Mouse (Mus musculus) E14TG2a.4 (cell line): ENCODE data around the gene Sepsecs.

Source experiments
- CTCF ChIP-seq: conservative IDR thresholded peaks from 2 replicates; pipeline ENCODE4 v1.5.1; 2014; ENCODE audit warnings: low read length
- NANOG ChIP-seq: IDR thresholded peaks from 2 replicates; pipeline ENCODE4 v1.6.1; 2014; ENCODE audit warnings: borderline replicate concordance, low read length, mixed read lengths
- POU5F1 ChIP-seq: IDR thresholded peaks from 2 replicates; pipeline ENCODE4 v1.6.1; 2014; ENCODE audit warnings: low read length, borderline replicate concordance

- no peak for TF ChIP-seq CTCF
- no peak for TF ChIP-seq NANOG
- TF ChIP-seq POU5F1: no peak
These were observed 2.7 kb downstream of the Sepsecs start for GRCm38 (mm10) chr5:52666766-52667165.
